Mouse (Mus musculus): ENCODE results near the gene Sox2. TPM values are rescaled to one million over a fixed set of nuclear protein-coding genes. Genes with fewer than 3 reads are reported as not detected.

Sox2 gene
- polyA plus RNA-seq, 1 experiment from 2014 or later = not detected

DNA sequence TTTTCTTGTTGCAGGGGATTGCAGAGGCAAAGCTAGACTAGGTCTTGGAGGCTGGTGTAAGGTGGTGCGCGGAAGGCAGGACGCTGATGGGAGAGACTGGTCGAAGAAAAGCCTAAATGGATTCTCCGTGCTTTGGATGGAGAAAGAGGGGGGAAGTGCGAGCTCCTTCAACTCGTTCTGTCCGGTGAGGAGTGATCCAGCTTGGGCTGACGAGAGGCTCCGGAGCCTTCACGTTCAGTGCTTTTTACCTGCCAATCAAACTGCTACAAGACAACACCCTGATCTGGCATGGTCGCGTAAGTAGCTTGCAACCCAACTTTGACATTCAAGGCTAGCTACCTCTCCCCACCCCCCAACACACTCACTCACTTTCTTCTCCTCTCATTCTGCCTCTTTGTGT, 11.9 kb upstream of the Sox2 start:
- H3K4me2 ChIP-seq (ENCODE audit: low read depth, low read length) = no peak overlapping the region
- no peak overlapping the region for H3K9ac ChIP-seq (replicated peaks)
- H3K36me3 ChIP-seq (replicated peaks; ENCODE audit: insufficient read depth, low read length) = no peaks in the 10 kb centered on the region
- H3K27me3 ChIP-seq (ENCODE audit: insufficient read depth, low read length) = peaks cover 52% of the 10 kb centered on the region
- no peak for DNase-seq
- H3K27ac ChIP-seq (ENCODE audit: low read depth) = no peak overlapping the region
- no peaks in the 10 kb centered on the region for H3K4me1 ChIP-seq (ENCODE audit: insufficient read depth)
- H3K4me3 ChIP-seq (ENCODE audit: low read depth, low read length) = no peak overlapping the region
- TF ChIP-seq CTCF (IDR thresholded peaks at IDR 0.05; ENCODE audit: low read depth) (no peak), EP300 (IDR thresholded peaks at IDR 0.05; ENCODE audit: low read depth) (no peak)
- 11% methylated on average over 13 of the region's 13 CpGs for WGBS (ENCODE audit: insufficient replicate concordance)
- no peak for ATAC-seq
- H3K9me3 ChIP-seq (ENCODE audit: low read length) = no peaks in the 10 kb centered on the region

- ATAC-seq (no peak), DNase-seq (no peak)
- WGBS (ENCODE audit: insufficient replicate concordance) = 7% methylated on average over 24 of the region's 24 CpGs
Observed at GRCm38 (mm10) chr3:34639031-34639872, 11.0 kb upstream of the Sox2 start.

DNA sequence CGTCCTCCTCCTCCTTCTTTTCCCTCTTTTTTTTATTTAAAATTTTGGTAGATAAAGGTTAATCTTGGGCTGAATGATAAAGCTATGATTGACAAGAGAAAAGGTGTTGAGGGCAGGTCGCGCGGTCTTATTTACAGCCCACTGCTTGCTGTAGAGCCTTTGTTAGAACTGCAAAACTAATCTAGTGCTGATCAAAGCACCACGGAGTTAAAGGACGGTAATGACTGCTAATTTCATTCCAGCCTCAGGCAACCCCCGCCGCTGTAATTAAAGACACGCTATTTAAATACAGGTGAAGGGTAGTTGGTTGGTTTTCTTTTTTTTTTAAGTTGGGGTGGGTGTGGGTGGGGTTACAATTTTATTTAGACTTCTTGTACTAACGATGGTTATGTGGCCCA, 10.3 kb upstream of the Sox2 start:
- no peaks in the 10 kb centered on the region for H3K36me3 ChIP-seq (replicated peaks; ENCODE audit: insufficient read depth, low read length)
- no peak for TF ChIP-seq CTCF (IDR thresholded peaks at IDR 0.05; ENCODE audit: low read depth)
- TF ChIP-seq EP300 (IDR thresholded peaks at IDR 0.05; ENCODE audit: low read depth) = no peak
- no peak for ATAC-seq
- H3K9ac ChIP-seq (replicated peaks) = no peak overlapping the region
- H3K27me3 ChIP-seq (ENCODE audit: insufficient read depth, low read length) = peaks cover 66% of the 10 kb centered on the region
- H3K4me1 ChIP-seq (ENCODE audit: insufficient read depth) = no peaks in the 10 kb centered on the region
- DNase-seq = no peak
- 9% methylated on average over 10 of the region's 10 CpGs for WGBS (ENCODE audit: insufficient replicate concordance)
- H3K4me2 ChIP-seq (ENCODE audit: low read depth, low read length) = no peak overlapping the region
- H3K27ac ChIP-seq (ENCODE audit: low read depth) = no peak overlapping the region
- no peak overlapping the region for H3K4me3 ChIP-seq (ENCODE audit: low read depth, low read length)
- no peaks in the 10 kb centered on the region for H3K9me3 ChIP-seq (ENCODE audit: low read length)

More at GRCm38 (mm10) chr3:34639031-34639872, 11.0 kb upstream of the Sox2 start:
- Histone ChIP-seq H3K27me3 (ENCODE audit: insufficient read depth, low read length) (peaks cover 60% of the 10 kb centered on the region), H3K4me2 (ENCODE audit: low read depth, low read length) (no peak overlapping the region), H3K9me3 (ENCODE audit: low read length) (no peaks in the 10 kb centered on the region), H3K9ac (replicated peaks) (no peak overlapping the region), H3K27ac (ENCODE audit: low read depth) (no peak overlapping the region), H3K36me3 (replicated peaks; ENCODE audit: insufficient read depth, low read length) (no peaks in the 10 kb centered on the region), H3K4me1 (ENCODE audit: insufficient read depth) (no peaks in the 10 kb centered on the region), H3K4me3 (ENCODE audit: low read depth, low read length) (no peak overlapping the region)
- peak; percentile 63 for TF ChIP-seq CTCF (IDR thresholded peaks at IDR 0.05; ENCODE audit: low read depth)
- no peak for TF ChIP-seq EP300 (IDR thresholded peaks at IDR 0.05; ENCODE audit: low read depth)

GRCm38 (mm10) chr3:34640276-34640675, 9.9 kb upstream of the Sox2 start:
- TF ChIP-seq EP300 (IDR thresholded peaks at IDR 0.05; ENCODE audit: low read depth) (no peak), CTCF (IDR thresholded peaks at IDR 0.05; ENCODE audit: low read depth) (no peak)

DNA sequence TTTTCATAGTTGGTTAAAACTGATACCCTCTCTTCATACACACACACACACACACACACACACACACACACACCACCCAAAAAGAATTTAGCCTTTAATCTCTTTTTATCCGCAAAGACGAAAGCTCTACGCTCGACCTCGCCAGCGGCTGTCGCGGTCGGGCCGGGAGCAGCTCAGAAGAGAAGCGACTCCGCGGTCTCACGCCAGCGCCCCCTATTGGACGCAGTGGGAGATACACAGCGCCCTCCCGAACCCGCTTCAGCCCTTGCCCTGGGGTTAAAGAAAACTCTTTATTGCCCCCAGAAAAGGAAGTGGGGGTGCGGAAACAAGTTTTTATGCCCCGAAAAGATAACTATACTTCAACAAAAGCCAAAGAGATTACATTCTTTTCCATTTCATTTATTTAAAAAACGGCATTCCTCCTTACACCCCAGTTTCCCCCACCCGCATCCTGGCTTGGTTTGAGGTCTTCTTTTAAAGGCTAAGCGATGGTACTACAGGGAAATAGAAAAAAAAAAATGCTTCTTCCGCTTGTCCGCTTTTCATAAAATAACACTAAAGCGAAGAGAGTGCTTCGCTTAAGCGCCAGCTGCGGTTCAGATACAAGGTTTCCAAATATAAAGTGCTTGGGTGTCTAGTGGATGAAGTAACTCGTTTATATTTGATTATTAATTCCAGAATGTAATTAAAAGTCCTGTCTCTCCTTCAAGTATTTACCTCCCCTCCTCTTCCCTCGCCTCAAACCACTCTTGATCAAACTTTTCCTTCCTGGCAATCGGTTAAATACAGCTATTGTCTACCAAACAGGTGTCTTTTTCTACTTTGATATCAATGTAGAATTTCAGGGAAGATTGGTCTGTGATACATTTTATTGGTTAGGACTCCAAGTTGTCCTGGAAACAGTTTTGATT, 9.3 kb upstream of the Sox2 start:
- Histone ChIP-seq H3K4me1 (ENCODE audit: insufficient read depth) (no peaks in the 10 kb centered on the region), H3K27ac (ENCODE audit: low read depth) (no peak overlapping the region), H3K4me2 (ENCODE audit: low read depth, low read length) (no peak overlapping the region), H3K9ac (replicated peaks) (no peak overlapping the region), H3K4me3 (ENCODE audit: low read depth, low read length) (no peak overlapping the region), H3K9me3 (ENCODE audit: low read length) (no peaks in the 10 kb centered on the region), H3K27me3 (ENCODE audit: insufficient read depth, low read length) (peaks cover 76% of the 10 kb centered on the region), H3K36me3 (replicated peaks; ENCODE audit: insufficient read depth, low read length) (no peaks in the 10 kb centered on the region)
- DNase-seq = peak; percentile 65
- WGBS (ENCODE audit: insufficient replicate concordance) = 5% methylated on average over 33 of the region's 33 CpGs
- TF ChIP-seq CTCF (IDR thresholded peaks at IDR 0.05; ENCODE audit: low read depth) (peak; percentile 65), EP300 (IDR thresholded peaks at IDR 0.05; ENCODE audit: low read depth) (no peak)
- ATAC-seq = no peak

More at GRCm38 (mm10) chr3:34640276-34640675, 9.9 kb upstream of the Sox2 start:
- H3K27ac ChIP-seq (ENCODE audit: low read depth) = no peak overlapping the region
- ATAC-seq (no peak), DNase-seq (no peak)
- no peaks in the 10 kb centered on the region for H3K36me3 ChIP-seq (replicated peaks; ENCODE audit: insufficient read depth, low read length)
- no peak overlapping the region for H3K9ac ChIP-seq (replicated peaks)
- H3K4me3 ChIP-seq (ENCODE audit: low read depth, low read length) = no peak overlapping the region
- H3K9me3 ChIP-seq (ENCODE audit: low read length) = no peaks in the 10 kb centered on the region
- no peak overlapping the region for H3K4me2 ChIP-seq (ENCODE audit: low read depth, low read length)
- whole genome bisulfite sequencing (ENCODE audit: insufficient replicate concordance) = 12% methylated on average over 8 of the region's 8 CpGs
- H3K4me1 ChIP-seq (ENCODE audit: insufficient read depth) = no peaks in the 10 kb centered on the region
- peaks cover 70% of the 10 kb centered on the region for H3K27me3 ChIP-seq (ENCODE audit: insufficient read depth, low read length)
